Mouse (Mus musculus): ENCODE measurements around the gene Gnas. TPM values are rescaled to one million over a fixed set of nuclear protein-coding genes. Genes with fewer than 3 reads are reported as not detected.

Gnas gene
- total RNA-seq (2021), result 1,000 to 10,000 TPM; 1,724 to 1,906 TPM

GRCm38 (mm10) chr2:174284011-174284410, at the start of gene Gnas:
TSS of gene Gnas (plus strand) at chr2:174284320.
- intact Hi-C loops (cut with DNase I), result loop anchor here (5.0 to 10.0 kb wide), 2 partner anchors 697 to 1099 kb away; no protein-coding TSS in a partner anchor
- no peak for DNase-seq (ENCODE audit: low spot score in 2 of 2)

- intact Hi-C loops (cut with DNase I), result no loop called here
Observed at GRCm38 (mm10) chr2:174242431-174242830, 41.7 kb upstream of the Gnas start.

GRCm38 (mm10) chr2:174251963-174252362, 32.2 kb upstream of the Gnas start:
- DNase-seq (ENCODE audit: low spot score in 2 of 2), result no peak

More at GRCm38 (mm10) chr2:174242431-174242830, 41.7 kb upstream of the Gnas start:
- no peak for DNase-seq (ENCODE audit: low spot score in 2 of 2)

GRCm38 (mm10) chr2:174257312-174257711, 26.8 kb upstream of the Gnas start:
- DNase-seq (ENCODE audit: low spot score in 2 of 2), result no peak
- intact Hi-C loops (cut with DNase I), result no loop called here

More at GRCm38 (mm10) chr2:174251963-174252362, 32.2 kb upstream of the Gnas start:
- intact Hi-C loops (cut with DNase I), result no loop called here

GRCm38 (mm10) chr2:174260004-174260403, 24.1 kb upstream of the Gnas start:
- intact Hi-C loops (cut with DNase I), result no loop called here

GRCm38 (mm10) chr2:174260908-174261800, 23.0 kb upstream of the Gnas start:
- DNase-seq (ENCODE audit: low spot score in 2 of 2), result no peak
- intact Hi-C loops (cut with DNase I), result no loop called here

More at GRCm38 (mm10) chr2:174260004-174260403, 24.1 kb upstream of the Gnas start:
- no peak for DNase-seq (ENCODE audit: low spot score in 2 of 2)

GRCm38 (mm10) chr2:174261801-174262200, 22.3 kb upstream of the Gnas start:
- intact Hi-C loops (cut with DNase I), result no loop called here
- DNase-seq (ENCODE audit: low spot score in 2 of 2), result no peak

- DNase-seq (ENCODE audit: low spot score in 2 of 2), result peak; percentile 18 to 35
- intact Hi-C loops (cut with DNase I), result no loop called here
Observed at GRCm38 (mm10) chr2:174263110-174263815, 20.9 kb upstream of the Gnas start.

GRCm38 (mm10) chr2:174264248-174264647, 19.9 kb upstream of the Gnas start:
- DNase-seq (ENCODE audit: low spot score in 2 of 2), result no peak
- intact Hi-C loops (cut with DNase I), result no loop called here

GRCm38 (mm10) chr2:174270416-174270815, 13.7 kb upstream of the Gnas start:
- no peak for DNase-seq (ENCODE audit: low spot score in 2 of 2)
- intact Hi-C loops (cut with DNase I), result no loop called here

- intact Hi-C loops (cut with DNase I), result no loop called here
- DNase-seq (ENCODE audit: low spot score in 2 of 2), result no peak
Observed at GRCm38 (mm10) chr2:174271459-174271858, 12.7 kb upstream of the Gnas start.

GRCm38 (mm10) chr2:174273131-174273530, 11.0 kb upstream of the Gnas start:
- no peak for DNase-seq (ENCODE audit: low spot score in 2 of 2)
- intact Hi-C loops (cut with DNase I), result no loop called here

GRCm38 (mm10) chr2:174273961-174274360, 10.2 kb upstream of the Gnas start:
- no peak for DNase-seq (ENCODE audit: low spot score in 2 of 2)
- intact Hi-C loops (cut with DNase I), result no loop called here

GRCm38 (mm10) chr2:174279771-174280170, 4.3 kb upstream of the Gnas start:
- intact Hi-C loops (cut with DNase I), result loop anchor here (5.0 to 10.0 kb wide), 2 partner anchors 692 to 1095 kb away; no protein-coding TSS in a partner anchor
- no peak for DNase-seq (ENCODE audit: low spot score in 2 of 2)

GRCm38 (mm10) chr2:174283341-174283740, 779 bp upstream of the Gnas start:
- intact Hi-C loops (cut with DNase I), result loop anchor here (5.0 to 10.0 kb wide), 2 partner anchors 696 to 1099 kb away; no protein-coding TSS in a partner anchor
- no peak for DNase-seq (ENCODE audit: low spot score in 2 of 2)

- intact Hi-C loops (cut with DNase I), result loop anchor here (5.0 to 10.0 kb wide), 2 partner anchors 698 to 1100 kb away; no protein-coding TSS in a partner anchor
- DNase-seq (ENCODE audit: low spot score in 2 of 2), result no peak
Observed at GRCm38 (mm10) chr2:174284807-174285457, 812 bp downstream of the Gnas start.

- intact Hi-C loops (cut with DNase I), result loop anchor here (10.0 kb wide), 1 partner anchor 1101 kb away; no protein-coding TSS in a partner anchor
- no peak for DNase-seq (ENCODE audit: low spot score in 2 of 2)
Observed at GRCm38 (mm10) chr2:174285921-174286470, 1.9 kb downstream of the Gnas start.

GRCm38 (mm10) chr2:174287921-174288320, 3.8 kb downstream of the Gnas start:
- no peak for DNase-seq (ENCODE audit: low spot score in 2 of 2)
- intact Hi-C loops (cut with DNase I), result loop anchor here (10.0 kb wide), 1 partner anchor 1103 kb away; no protein-coding TSS in a partner anchor

All from left cerebral cortex, postnatal 36 days (tissue).